Mouse (Mus musculus) thymus, adult 2 months (tissue): ENCODE measurements around the gene Ddx27. TPM values are rescaled to one million over a fixed set of nuclear protein-coding genes. Genes with fewer than 3 reads are reported as not detected.
A peak's percentile ranks its signal among the peaks of the same experiment; 100 is the strongest.

Source experiments
- DNase-seq: peaks from one replicate; pipeline ENCODE4 v3.0.0; 2021
- H3K27ac ChIP-seq: fragments of 200-500 bp; 2 replicates; pipeline ENCODE4 v1.5.1; 2012; ENCODE audit warnings: low read length, control low read depth; ENCODE audit not compliant: control insufficient read depth, insufficient read depth
- H3K27me3 ChIP-seq: fragments of 200-500 bp; 2 replicates; pipeline ENCODE4 v1.6.1; 2012; ENCODE audit warnings: mild to moderate bottlenecking, low read length, moderate library complexity, mixed read lengths; ENCODE audit not compliant: control insufficient read depth, insufficient read depth
- H3K36me3 ChIP-seq: fragments of 200-500 bp; 2 replicates; pipeline ENCODE4 v1.6.1; 2012; ENCODE audit warnings: mild to moderate bottlenecking, low read length, moderate library complexity; ENCODE audit not compliant: control insufficient read depth, insufficient read depth
- H3K4me1 ChIP-seq: fragments of 200-500 bp; replicated peaks from 2 replicates; pipeline ENCODE4 v1.6.1; 2012; ENCODE audit warnings: low read length; ENCODE audit not compliant: control insufficient read depth, insufficient read depth
- H3K4me3 ChIP-seq: fragments of 200-500 bp; 2 replicates; pipeline ENCODE4 v1.5.1; 2012; ENCODE audit warnings: mild to moderate bottlenecking, low read length, control low read depth, moderate library complexity; ENCODE audit not compliant: control insufficient read depth, insufficient read depth
- CTCF ChIP-seq: fragments of 200-500 bp; IDR thresholded peaks from 2 replicates; pipeline ENCODE4 v1.5.1; 2012; ENCODE audit warnings: mild to moderate bottlenecking, control low read depth, low read length, moderate library complexity, borderline replicate concordance; ENCODE audit not compliant: control insufficient read depth, poor library complexity, insufficient read depth; ENCODE audit errors: extremely low read depth
- POLR2A ChIP-seq: fragments of 200-500 bp; IDR thresholded peaks from 2 replicates; pipeline ENCODE4 v1.6.1; 2012; ENCODE audit warnings: mild to moderate bottlenecking, low read length, control low read depth, moderate library complexity; ENCODE audit not compliant: control insufficient read depth, poor library complexity, insufficient read depth; ENCODE audit errors: extremely low read depth
- WGBS: fragments of 180-500 bp; shearing (Covaris S2); methylation state at CpG from one replicate; pipeline ENCODE4 v1.1.7; 2018; 5-methylcytosine and 5-hydroxymethylcytosine counted together
- polyA plus RNA-seq: library from polyadenylated mRNA; depleted of rRNA; stranded (reverse); fragments of >200 nt; gene quantifications from 2 replicates; pipeline ENCODE4 v1.2.3, GENCODE M21; 2012

The Ddx27 gene
- polyA plus RNA-seq, 1 experiment: 46.0 TPM

DNA sequence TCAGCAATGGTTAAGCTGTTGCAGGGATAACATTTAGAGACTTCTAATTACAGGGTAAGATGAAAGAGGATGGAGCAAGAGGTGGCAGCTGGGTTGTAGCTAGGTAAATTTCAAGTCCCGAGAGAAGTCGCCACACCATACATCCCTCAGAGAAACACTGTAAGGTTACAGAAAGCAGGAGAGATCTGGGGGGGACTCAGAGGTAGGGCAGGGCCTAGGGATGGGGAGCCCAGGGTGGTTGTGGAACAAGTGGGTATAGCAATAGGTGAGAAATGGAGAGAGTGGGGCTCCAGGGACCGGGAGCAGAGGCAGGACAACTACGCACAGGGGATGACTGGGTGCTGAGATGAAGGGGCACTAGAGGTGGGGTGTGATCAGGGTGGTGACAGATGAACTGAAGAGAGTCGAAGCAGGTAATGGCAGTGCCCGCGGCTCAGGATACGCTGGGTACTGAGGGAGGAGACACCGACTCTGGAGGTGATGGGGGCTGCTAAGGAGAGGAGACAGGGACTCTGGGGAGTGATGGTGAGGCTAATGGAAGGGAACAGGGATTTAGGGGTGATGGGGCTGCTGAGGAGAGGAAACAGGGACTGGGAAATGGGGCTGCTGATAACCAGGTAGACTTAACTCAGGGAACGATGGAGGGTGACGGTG, 46.5 kb downstream of the Ddx27 start:
- WGBS: 12% methylated on average over 11 of the region's 11 CpGs
- Histone ChIP-seq H3K36me3 (peaks cover 26% of the 10 kb centered on the region), H3K27me3 (no peaks in the 10 kb centered on the region), H3K4me3 (peak overlapping the region; percentile 91), H3K27ac (peak overlapping the region; percentile 24; the same call in 1 of the 2 replicates), H3K4me1 (peaks cover 25% of the 10 kb centered on the region)
- DNase-seq: peak; percentile 21
- TF ChIP-seq CTCF (no peak), POLR2A (no peak)

DNA sequence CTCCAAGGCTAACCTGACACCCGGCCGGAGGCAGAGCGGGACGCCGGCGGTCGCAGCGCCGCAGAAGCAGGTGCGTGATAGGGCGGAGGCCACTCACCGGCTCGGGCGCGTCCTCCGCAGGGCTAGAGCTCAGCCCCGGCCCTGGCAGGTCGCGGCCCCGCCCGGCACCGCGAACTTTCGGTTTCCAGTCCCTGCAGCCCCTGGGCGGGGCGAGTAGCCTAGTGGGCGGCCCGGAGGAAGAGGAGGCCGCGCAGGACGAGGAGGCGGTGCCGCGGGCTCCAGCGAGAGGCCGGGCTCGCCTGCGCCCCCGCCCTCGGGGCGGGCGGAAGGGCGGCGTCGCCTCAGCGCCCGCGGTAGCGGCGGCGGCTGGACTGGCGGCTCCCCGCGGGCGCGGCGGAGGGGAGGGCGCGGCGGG, 47.5 kb downstream of the Ddx27 start:
- Histone ChIP-seq H3K4me1 (peaks cover 25% of the 10 kb centered on the region), H3K4me3 (peak overlapping the region; percentile 91), H3K27me3 (no peaks in the 10 kb centered on the region), H3K36me3 (peaks cover 18% of the 10 kb centered on the region), H3K27ac (peak overlapping the region; percentile 16; the same call in 1 of the 2 replicates)
- 1% methylated on average over 59 of the region's 60 CpGs for WGBS
- TF ChIP-seq POLR2A: peak; percentile 81
- no peak for TF ChIP-seq CTCF
- peak; percentile 95 for DNase-seq

DNA sequence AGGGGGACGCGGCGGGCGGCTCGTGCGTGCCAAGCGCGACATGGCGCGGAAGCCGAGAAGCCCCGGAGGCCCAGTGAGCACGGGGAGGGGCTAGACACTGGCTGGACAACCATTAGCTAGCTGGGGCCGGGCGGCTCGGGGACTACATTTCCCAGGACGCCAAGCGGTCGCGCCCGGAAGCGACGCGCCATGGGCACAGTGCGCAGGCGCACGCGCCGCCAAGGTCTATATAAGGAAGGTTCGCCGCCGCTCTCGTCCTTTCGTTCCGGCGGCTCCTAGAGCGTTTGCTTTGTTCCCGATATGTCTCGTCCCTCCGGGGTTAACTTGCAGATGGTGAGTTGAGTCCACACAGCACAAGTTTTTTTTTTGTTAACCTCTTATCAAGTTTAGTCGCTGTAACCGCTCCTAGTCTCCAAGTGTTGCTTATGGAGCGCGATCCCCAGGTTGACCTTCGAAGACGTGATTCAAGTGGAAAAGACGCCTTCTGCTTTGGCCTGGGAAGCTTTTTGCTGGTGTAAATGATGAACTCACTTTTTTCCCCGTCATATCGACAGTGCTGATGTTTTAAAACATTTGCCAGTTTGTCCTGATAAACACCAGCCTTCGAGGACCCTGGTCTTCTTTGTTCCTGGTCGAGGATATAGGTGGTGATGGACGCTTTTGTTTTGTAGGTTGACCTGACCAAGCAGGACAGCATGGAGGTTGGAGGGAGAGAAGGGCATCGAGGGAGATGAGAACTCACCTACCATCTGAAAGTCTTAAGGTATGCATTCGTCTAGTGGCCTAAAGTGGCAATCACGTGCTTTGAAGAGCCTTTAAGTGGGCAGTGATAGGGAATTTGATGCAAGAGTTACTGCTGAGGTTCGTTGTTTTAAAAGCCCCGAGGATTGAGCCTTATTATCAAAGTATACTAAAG, 48.2 kb downstream of the Ddx27 start, which contains the start of gene Znfx1:
TSS of gene Znfx1 (minus strand) at position 51 of the 916 bp plus-strand sequence.
- DNase-seq: peak; percentile 95
- H3K27ac ChIP-seq: peak within 1 kb of the TSS; percentile 16; the same call in 1 of the 2 replicates
- H3K36me3 ChIP-seq: peaks cover 18% of the 10 kb centered on the region
- H3K4me3 ChIP-seq: peak within 1 kb of the TSS; percentile 91
- TF ChIP-seq POLR2A (peak; percentile 99), CTCF (no peak)
- H3K27me3 ChIP-seq: no peaks in the 10 kb centered on the region
- H3K4me1 ChIP-seq: peaks cover 23% of the 10 kb centered on the region
- WGBS: under 1% methylated on average over 57 of the region's 57 CpGs

DNA sequence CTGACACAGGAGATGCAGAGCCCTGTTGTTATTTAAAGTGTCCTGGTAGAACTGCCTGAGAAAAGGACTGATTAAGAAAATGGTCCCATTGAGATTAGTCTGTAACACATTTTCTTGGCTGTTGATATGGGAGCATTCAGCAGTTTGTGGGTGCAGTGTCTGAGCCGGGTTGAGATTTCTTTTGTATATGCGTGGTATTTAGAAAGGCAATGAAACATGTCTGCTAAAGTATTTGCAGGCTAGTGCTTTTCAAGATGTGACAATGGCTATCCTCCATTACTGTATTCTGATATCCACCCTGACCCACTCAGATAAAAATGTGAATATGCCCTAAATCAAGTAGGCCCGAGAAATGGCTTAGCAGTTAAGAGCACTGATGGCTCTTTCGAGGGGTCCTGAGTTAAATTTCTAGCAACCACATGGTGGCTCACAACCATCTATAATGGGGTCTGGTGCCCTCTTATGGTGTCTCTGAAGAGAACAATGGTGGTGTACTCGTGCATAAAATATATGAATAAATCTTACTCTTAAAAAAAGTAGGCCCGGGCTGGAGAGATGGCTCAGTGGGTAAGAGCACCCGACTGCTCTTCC, 49.0 kb downstream of the Ddx27 start:
- no peak overlapping the region for H3K4me3 ChIP-seq
- H3K36me3 ChIP-seq: peaks cover 18% of the 10 kb centered on the region
- H3K27me3 ChIP-seq: no peaks in the 10 kb centered on the region
- H3K4me1 ChIP-seq: peaks cover 21% of the 10 kb centered on the region
- no peak overlapping the region for H3K27ac ChIP-seq
- WGBS: 8% methylated on average over 7 of the region's 7 CpGs
- peak; percentile 21 for DNase-seq
- TF ChIP-seq POLR2A (no peak), CTCF (no peak)

DNA sequence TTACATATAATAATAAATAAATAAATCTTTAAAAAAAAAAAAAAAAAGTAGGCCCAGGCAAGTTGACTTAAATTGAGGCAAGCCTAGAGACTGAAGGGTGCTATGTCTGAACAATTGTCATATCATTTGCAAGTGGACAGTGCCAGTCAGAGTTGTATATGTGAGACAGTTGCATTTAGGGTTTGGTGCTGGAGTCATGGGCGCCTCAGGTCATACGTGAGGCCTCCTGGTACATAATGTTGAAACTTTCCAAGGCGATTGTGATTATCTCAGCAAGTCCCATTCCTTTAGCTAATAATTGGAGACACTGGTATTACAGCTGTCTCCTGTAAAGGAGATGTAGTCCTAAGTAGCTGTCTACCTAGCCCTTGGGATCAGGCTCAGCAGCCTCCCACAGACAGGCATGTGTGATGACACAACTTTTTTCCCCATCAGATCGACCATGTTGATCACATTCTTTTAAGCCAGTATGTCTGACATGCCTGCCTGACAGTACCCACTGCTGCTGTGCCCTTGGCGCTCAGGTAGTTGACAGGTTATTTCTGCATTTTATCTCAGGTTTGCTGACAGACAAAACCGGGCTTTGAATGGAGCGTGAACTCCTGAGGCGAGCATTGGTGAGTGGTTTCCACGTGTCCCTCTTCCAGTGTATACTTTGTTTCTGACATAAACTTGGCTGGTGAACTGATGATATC, 49.8 kb downstream of the Ddx27 start:
- no peak for TF ChIP-seq CTCF
- no peak for TF ChIP-seq POLR2A
- DNase-seq: no peak
- Histone ChIP-seq H3K4me3 (no peak overlapping the region), H3K27ac (no peak overlapping the region), H3K27me3 (no peaks in the 10 kb centered on the region), H3K36me3 (peaks cover 18% of the 10 kb centered on the region), H3K4me1 (peaks cover 21% of the 10 kb centered on the region)
- 59% methylated on average over 9 of the region's 9 CpGs for WGBS

DNA sequence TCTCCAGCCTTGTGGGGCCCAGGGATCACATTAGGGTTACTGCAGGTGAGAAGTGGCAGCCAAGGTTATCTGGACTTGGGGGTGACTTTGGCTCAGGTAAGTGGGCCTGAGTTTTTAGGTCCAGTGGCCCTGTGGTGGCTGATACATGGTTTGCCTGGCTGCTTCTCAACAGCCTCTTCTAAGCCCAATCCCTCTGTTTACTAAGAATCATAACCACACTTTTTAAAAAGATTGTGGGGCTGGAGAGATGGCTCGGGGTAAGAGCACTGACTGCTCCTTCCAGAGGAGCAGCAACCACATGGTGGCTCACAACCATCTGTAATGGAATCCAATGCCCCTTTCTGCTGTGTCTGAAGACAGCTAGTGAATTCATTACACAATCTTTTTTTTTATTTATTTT, 51.0 kb downstream of the Ddx27 start:
- no peak overlapping the region for H3K4me3 ChIP-seq
- WGBS: 88% methylated on average over 1 of the region's 1 CpGs
- peaks cover 18% of the 10 kb centered on the region for H3K36me3 ChIP-seq
- no peak for DNase-seq
- H3K27ac ChIP-seq: no peak overlapping the region
- peaks cover 16% of the 10 kb centered on the region for H3K4me1 ChIP-seq
- TF ChIP-seq CTCF (no peak), POLR2A (no peak)
- no peaks in the 10 kb centered on the region for H3K27me3 ChIP-seq
